Mouse (Mus musculus) heart, postnatal 10 days (tissue): ENCODE measurements at regions not wholly inside any gene's neighbourhood (a gene's known extent, or its start where the extent isn't known, plus 50 kb on each side); places are given as distances from the start of the nearest gene placed in this dataset.
A peak's percentile ranks its signal among the peaks of the same experiment; 100 is the strongest.

Experiments
- DNase-seq, 2 experiments: peaks; one replicate each; pipeline ENCODE4 v3.0.0; 2021
- intact Hi-C: fragments of 180-260 bp; cut with DNase I; formaldehyde crosslinking; loops from one replicate; pipeline ENCODE4 v1.15.1; 2025

DNA sequence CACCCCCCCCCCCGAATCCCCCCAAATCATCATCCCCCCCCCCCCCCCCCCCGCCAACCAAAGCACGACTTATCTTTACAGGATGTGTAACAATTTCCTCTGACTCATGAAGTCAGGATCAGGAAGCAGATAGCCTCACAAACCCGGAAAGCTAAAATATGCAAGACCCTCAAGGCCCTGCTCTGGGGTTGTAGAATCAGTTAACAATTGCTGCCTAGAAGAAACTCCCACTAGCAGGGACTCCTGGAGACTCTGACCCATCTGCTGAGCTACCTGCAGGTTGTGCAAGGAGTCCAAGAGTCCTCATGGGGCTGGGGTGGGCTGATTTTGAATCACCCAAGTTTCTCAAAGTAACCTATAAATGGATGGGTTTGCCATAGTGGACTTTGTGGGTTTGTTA, 79.9 kb downstream of the Enc1 start:
- intact Hi-C loops, result no loop called here
- DNase-seq, result no peak

DNA sequence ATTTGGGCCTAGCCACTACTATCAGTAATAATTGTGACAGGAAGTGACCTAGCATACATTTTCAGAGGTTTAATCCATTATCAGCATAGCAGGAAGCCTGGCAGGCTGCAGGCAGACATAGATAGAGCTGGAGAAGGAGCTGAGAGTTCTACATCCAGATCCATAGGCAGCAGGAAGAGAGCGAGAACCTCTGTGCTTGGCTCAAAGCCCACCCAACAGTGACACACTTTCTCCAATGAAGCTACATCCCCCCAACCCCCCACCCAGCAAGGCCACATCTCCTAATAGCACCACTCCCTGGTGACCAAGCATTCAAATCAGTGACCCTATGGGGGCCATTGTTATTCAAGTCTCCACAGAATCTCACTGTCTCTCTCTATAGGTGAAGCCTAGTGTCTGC, 79.4 kb downstream of the Enc1 start:
- no peak for DNase-seq
- intact Hi-C loops, result no loop called here

DNA sequence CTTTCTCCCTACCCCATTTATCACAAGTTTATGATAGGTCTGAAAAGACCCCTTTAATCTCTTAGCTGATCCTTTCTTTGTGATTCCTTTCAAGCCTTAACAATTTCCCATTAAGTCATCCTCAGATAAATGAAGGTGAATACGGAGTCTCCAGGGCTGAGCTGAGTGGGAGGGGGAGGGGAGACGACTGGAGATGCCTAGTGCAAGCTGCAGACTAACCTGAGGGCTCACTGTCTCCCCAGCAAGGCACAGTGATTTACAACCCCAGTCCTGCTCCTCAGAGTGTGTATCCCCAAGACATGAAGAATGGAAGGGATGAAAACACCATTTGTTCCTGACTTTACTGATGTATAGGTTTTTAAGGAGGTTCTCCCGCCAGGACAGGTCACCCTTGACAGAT, 76.7 kb downstream of the Enc1 start:
- intact Hi-C loops, result no loop called here
- DNase-seq, result no peak

DNA sequence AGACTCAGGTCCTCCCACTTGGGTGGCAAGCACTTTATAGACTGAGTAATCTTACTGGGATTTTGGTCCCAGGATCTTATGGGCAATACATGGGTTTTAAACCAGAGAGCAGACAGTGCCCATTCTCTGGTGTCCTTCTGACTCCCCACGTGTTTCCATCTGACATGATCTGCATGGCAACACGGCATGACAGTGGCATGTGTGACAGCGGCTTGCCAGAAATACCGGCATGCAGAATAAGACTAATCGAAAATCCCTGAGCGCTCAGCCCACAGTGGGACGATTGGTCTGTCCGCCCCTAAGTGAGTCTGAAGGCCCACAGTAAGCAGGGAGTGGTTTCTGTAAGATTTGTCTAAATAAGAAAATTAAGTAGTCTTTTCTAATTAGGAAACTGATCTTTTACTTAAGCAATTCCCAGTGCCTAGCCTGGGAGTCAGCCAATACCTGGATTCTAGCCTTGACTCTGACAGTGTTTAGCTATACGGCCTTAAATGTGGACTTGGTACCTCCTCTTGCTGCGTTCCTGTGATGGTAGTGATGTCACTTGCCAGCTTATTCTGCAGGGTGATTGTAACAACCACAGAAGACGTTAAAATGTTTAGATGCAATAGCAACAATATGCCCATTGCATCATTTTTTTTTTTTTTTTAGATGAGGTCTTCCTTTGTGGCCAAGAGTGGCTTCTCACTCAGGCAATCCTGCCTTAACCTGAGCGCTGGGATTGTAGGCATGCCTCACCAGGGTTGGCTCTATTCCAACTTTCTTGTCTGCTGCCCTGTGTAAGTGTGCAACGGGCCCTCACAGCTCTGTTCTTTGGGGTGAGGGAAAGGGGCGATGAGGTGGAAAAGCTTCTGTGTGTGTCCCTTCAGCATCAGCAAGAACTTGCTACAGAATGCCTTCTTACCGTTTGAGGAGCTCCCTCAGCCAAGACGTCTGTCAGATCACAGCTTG, 71.8 kb downstream of the Enc1 start:
- no peak for DNase-seq

DNA sequence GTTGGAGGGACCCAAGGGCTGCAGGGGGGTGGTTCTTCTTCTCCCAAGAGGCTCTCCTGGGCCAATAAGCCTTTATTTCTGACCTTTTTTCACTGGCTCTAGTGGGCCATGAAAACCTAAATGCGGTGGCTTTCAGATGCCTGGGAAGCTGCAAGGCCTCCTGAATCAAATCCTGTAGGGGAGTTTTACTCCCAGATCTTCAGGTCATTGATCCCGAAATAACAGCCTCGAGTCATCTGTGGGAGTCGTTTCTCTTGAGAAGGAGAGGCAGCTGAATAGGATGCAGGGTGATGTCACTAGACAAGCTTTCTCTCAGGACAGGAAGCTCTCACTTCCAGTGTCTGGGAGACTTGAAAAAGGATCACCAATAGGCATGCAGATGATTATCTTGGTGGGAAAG, 70.4 kb downstream of the Enc1 start:
- no peak for DNase-seq
- intact Hi-C loops, result loop anchor here (5.0 kb wide), 1 partner anchor 69 kb away; the partner anchor contains the start of gene Enc1

More for the DNA sequence above, 71.8 kb downstream of the Enc1 start:
- intact Hi-C loops, result loop anchor here (5.0 kb wide), 1 partner anchor 70 kb away; the partner anchor contains the start of gene Enc1

DNA sequence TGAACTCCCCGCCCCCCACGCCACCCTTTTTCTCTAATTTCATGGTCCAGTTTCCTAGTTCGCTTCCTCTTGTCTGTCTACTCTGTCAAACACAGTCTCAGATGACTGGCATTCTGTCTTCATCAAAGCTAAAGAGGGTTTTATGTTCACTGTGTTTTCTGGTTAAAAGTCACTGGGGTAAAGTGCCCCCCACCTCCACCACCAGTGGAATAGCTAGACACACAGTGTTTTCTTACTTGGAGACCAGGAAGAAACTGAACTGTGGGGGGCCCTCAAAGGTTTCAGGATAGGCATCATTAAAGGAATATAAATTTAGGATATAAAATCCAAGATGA, 69.9 kb downstream of the Enc1 start:
- intact Hi-C loops, result loop anchor here (5.0 kb wide), 1 partner anchor 69 kb away; the partner anchor contains the start of gene Enc1
- no peak for DNase-seq

DNA sequence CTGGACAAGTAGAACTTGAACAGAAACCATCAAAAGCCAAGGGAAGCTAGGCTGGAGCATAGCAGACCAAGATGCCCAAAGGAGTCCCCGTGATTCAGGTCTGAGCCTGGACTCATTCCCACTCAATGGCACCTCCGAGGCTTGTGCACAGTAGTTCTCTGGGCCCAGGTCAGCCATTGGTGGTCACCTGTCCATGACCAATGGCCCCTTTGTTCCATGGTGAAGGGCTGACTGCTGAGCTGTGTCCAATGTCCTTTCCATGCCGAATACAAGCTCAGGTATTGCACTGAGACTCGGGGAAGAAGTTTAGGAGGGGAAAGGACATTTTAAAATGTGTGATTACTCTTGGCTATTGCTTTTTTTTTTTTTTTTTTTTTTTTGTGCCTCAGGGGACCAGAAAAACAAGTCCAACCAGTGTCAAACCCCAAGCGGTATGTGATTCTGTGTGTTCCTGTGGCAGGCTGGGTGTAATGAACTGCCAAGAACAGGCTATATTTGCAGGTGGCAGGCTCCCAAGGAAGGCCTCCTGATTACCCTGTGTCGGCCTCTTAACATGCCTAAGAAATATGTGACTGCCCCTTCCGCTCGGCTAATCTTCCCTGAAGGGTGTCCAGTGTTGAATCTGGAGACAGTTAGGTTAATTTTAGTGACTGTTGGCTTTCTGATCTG, 69.4 kb downstream of the Enc1 start:
- peak; percentile 66 to 73 for DNase-seq
- intact Hi-C loops, result loop anchor here (5.0 kb wide), 1 partner anchor 68 kb away; the partner anchor contains the start of gene Enc1

DNA sequence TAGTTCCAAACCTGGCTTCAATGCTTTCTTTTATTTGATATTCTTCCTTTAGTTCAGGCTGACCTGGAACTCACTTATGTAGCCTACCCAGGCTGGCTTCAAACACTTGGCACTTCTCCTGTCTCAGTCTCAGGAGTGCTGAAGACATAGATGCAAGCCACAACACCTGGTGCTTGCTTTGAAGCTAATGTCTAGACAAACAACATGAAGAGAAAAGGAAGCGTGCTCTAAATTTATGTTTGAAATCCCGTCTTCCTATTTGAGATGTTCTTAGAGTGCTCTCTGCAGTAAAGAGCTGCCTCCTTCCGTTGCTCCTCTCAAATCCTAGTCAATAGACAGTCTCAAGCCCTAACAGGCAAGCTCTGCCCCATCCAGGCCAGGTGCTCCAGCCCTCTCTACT, 68.5 kb downstream of the Enc1 start:
- intact Hi-C loops, result no loop called here
- no peak for DNase-seq

DNA sequence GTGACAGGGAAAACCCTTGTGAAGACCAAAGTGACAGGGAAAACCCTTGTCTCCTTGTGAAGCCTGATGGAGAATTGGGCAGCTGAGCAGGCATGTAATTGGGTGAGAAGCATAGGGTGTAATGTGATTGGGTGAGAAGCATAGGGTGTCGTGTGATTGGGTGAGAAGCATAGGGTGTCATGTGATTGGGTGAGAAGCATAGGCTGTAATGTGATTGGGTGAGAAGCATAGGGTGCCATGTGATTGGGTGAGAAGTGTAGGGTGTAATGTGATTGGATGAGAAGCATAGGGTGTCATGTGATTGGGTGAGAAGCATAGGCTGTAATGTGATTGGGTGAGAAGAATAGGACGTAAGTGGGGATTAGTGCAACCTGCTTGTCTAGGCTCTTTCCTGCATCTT, 67.5 kb downstream of the Enc1 start:
- intact Hi-C loops, result no loop called here
- no peak for DNase-seq
